Mouse (Mus musculus): Measurements from ENCODE around the gene Sf1.

The Sf1 gene

DNA sequence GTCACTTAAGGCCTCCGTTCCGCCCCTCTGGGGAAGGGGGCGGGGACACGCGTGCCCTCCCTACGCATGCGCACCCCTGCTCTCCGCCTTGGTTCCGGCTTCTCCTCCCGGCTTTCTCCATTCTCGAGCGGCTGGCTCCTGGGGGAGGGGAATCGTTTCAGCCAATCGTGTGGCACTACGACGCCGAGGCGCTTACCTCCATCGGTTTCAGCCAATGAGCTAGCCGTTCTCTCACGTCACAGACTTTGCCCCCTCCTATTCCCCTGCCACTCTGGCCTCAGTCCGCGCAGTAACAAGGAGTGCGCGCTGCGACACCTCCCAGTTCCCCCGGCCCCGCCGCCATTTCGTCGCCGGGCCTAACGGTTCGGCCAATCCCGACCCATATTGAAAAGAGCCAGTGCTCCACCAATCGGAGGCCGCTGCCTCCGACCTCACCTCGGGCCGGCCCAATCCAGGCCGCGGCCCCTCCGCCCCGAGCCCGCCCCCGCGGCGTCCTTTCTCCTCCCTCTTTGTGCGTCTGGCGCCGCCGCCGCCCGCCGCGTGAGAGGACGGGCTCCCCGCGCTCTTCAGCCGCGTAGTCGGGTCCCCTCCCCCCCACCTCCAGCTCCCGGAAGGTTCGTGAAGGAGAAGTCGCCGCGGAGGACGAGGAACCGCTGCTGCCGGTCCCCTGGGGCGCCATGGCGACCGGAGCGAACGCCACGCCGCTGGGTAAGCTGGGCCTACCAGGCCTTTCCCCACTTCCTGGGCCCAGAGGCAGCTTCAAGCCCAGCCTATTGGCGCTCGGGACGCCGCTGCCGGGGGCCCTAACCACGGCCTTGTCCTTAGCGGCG lies at the start of gene Sf1:
Gene Sf1 (plus strand): TSS at position 280 of the 830 bp plus-strand sequence.
- DNase-seq (ENCODE audit: low spot score), result peak; percentile 99

DNA sequence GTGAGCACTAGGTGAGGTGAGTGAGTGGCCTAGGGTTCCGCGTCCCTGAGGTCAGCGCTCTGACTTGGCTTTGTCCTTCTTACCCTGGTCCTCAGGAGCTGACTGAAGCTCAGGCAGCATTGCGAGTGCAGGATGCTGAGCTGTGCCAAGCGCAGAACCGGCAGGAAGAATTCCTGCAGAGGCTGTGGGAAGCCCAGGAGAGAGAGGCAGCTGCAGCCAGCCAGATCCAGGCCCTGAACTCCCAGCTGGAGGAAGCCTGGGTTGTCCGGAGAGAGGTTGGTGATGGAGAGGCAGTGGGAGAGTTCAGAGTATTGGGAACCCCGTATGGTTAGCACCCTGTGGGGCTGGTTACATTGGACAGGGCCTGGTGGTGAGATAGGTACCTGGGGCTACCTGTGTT lies 49.7 kb upstream of the Sf1 start:
- DNase-seq (ENCODE audit: low spot score), result no peak

DNA sequence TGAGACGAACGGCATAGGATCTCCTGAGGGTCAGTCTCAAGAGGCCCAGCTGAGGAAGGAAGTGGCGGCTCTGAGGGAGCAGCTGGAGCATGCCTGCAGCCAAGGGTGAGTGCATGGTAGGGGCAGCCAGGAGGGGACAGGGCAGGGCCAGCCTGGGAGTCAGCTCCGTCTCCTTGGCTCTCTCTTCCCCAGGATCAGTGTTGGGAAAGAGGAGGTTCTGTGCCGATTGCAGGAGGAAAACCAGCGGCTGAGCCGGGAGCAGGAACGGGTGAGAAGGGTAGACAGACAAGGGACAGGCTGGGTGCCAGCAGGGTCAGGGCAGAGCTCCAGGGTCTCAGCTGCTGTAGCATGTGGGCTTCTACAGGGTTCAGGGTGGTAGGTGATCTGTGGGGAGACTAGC lies 49.0 kb upstream of the Sf1 start:
- DNase-seq (ENCODE audit: low spot score), result no peak

DNA sequence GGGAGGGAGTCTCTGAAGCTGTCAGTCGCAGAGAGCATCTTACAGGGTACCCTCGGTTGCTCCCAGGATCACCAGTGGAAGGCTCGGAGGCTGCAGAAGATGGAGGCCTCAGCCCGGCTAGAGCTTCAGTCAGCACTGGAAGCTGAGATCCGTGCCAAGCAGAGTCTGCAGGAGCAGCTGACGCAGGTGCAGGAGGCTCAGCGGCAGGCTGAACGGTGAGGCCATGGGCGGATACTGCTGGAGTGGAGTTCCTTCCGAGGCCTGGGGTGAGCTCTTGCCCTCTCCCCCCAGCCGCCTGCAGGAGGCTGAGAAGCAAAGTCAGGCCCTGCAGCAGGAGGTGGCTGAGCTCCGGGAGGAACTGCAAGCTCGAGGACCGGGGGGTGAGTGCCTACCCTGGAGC lies 47.9 kb upstream of the Sf1 start:
- no peak for DNase-seq (ENCODE audit: low spot score)

DNA sequence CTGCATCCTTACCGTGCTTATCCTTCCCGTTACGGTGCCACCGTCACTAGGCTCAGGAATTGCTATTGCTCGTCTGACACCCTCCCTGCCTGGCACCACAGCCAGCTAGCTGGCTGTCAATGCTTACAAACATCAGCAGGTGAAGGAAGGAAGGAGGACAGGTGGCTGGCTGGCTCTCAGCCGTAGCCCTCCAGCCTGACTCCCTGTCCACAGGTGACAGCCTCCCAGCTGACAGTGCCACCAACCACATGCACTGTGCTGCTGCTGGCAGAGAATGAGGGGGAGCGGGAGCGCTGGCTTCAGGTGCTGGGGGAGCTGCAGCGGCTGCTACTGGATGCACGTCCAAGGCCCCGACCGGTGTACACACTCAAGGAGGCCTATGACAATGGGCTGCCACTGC lies 45.3 kb upstream of the Sf1 start:
- DNase-seq (ENCODE audit: low spot score), result no peak

DNA sequence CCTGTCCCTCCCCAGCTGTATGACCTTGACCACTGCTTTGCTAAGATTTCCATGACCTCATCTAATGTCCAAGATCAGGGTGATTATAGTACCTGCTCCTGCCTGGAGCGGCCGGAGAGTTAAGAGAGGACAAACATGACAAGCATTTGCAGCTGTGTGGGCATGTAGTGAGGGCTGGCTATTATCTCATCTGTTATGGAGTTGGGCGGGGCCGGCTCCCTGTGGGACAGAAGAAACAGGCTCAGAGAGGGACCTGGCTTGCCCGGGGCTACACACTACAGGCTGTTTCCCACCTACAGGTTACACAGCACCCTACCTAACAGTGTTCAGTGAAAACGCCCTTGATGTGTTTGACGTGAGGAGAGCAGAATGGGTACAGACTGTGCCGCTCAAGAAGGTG lies 42.1 kb upstream of the Sf1 start:
- DNase-seq (ENCODE audit: low spot score), result no peak

DNA sequence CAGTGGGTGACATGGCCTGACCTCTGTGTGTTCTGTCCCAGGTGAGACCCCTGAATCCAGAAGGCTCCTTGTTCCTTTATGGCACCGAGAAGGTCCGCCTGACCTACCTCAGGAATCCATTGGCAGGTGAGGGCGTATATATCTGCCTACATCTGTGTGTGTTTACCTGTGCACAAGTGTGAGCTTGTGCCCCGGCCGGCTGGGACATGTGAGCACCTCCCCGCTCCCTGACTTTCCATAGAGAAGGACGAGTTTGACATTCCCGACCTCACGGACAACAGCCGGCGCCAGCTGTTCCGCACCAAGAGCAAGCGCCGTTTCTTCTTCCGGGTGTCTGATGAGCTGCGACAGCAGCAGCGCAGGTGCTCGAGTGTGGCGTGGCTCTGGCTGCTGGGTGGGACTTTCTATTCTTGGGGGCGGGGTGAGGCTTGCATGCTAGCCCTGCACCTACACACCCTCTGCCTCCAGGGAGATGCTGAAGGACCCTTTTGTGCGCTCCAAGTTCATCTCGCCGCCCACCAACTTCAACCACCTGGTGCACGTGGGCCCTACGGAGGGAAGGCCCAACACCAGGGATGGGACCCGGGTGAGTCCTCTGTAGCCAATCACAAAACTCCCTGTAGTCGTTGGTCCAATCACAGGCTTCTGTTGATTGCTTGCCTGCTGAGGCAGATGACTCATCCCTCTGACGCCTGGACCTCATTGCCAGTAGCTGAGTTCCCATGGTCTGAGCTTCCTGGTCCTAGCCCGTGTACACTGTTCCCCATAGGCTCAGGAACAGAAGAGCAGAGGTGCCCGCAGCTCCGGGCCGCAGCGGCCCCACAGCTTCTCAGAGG lies 41.5 kb upstream of the Sf1 start:
- no peak for DNase-seq (ENCODE audit: low spot score)

DNA sequence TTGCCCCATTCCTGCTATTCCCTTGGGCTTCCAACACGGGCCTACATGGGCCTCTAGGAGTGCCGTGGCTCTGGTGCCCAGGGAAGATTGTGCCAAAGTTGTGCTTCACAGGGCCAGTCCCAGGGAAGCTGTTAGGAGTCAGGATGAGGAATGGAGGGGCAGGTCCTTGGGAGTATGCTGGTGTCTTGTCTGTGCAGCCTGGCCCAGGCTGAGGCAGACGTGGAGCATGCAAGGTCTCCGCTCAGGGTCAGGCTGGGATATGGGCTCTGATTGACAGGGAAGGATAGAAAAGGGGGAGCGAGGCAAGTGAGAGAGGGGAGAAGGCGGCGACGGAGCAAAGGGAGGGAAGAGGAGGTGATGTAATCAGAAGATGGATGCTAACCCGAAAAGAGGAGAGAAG lies 38.7 kb upstream of the Sf1 start:
- DNase-seq (ENCODE audit: low spot score), result no peak

DNA sequence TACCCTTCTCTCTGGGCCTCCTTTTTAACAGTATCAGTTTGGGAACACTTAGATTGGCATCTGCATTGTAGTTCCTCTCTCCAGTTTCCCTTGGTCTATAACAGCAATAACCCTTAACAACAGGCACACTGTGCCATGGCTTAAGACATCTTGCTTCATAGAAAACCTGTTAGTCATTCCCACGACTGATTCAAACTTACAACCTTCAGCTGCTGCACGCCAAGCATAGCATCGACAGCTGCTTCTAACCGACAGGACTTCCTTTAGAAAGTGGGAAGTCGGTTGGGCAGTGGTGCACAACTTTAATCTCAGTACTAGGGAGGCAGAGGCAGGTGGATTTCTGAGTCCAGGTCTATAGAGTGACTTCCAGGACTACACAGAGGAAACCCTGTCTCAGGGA lies 32.3 kb upstream of the Sf1 start:
- DNase-seq (ENCODE audit: low spot score), result no peak

DNA sequence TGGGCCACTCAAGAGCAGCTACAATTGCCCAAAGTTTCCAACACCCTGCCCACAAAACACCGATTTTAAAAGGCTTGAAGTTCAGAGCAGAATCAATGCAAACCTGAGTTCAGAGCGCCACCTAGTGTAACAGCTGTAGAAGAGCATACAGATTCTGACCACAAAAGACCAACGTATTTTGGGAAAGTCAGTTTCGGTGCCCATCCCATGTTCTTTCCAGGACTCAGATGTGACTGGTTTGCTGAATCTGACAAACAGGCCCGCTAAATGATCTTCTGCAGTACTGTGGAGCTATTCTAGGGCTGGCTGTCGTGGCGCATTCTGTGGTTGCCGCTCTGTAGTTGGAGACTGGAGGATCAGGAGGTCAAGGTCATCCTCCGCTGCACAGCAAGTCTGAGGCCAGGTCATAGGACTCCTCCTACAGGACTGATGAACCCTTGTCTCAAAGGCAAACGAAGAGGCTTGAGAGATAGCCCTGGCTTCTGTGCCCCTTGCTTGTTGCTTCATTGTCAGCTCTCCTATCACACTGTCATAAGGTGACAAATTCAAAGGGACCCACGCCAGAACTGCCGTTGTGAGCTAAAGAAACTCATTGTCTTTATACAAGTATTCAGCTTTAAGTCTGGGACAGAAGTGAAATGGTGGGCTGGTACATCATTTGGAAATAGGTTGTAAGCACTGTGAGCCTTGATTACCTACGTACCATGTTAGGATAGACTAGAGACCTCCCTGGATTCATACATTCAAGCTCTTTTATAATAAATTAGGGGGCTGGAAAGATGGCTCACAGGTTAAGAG lies 31.6 kb upstream of the Sf1 start:
- DNase-seq (ENCODE audit: low spot score), result peak; percentile 91

DNA sequence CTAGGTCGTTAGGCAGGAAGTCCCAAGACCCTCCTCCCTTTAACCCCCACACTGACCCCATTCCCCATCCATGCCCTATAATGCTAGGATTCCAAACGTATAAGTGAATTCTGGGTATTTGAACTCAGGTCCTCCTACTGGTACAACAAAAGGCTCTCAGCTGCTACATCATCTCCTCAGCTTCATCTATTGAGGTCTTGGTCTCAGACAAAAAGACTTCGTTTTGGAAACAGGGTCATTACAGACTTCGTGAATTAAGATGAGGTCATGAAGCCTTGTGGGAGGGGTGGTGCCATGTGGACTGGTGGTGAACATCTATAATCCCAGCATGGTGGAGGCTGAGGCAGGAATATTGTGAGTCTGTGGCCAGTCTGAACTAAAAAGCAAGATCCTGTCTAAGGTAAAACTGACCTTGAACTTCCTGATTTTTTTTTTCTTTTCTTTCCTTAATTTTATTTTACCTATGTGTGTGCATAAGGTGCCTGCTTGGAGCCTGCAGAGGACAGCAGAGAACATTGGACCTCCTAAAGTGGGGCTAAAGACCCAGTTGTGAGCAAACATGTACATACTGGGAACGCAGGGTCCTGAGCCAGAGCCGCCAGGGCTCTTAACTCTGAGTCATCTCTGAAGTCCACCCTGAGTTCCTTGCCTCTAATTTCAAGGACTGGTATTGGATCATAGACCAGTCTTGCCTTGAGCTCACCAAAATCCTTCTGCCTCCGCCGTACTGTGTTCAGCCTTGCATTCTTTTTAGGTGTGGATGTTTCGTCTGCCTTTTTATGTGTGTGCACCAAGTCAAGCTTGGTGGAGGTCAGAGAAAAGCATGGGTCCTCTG lies 29.5 kb upstream of the Sf1 start:
- no peak for DNase-seq (ENCODE audit: low spot score)

DNA sequence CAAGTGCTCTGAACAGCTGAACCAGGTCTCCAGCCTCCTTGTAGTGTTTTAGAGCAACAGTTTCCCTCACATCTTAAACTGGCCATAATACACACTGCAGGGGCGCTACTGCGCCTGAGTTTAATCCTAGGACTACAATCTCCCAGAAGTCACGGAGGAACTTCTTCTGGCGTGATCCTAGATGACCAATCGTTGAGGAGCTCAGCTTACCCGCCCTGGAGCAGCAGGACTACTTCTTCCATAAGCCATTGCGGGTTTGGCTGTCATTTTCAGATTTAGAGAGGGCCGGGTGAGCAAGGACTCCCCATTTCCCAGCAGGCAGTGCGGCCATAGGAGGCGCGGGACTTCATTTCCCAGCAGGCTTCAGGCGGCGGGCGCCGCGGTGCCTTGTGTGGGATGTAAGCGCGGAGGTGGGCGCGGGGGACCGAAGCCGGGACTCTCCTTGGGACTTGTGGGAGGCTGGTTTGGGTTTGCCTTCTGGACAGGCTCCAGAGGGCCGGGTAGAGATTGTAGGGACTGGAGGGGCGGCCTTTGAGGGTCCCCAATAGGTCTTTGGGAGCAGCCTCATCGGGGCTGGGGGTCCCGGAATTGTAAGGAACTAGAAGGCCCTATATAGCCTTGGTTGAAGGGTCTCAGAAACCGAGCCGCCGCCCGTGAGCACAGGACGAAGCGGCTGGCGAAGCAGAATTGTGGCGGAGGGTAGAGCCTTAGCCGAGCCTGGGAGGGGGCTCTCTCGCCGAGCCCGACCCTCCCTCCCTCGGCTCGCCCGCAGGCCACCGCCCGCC lies 28.6 kb upstream of the Sf1 start, which contains the start of gene Men1:
Gene Men1 (plus strand): TSS at position 307 of the 785 bp plus-strand sequence.
- peak; percentile 98 for DNase-seq (ENCODE audit: low spot score)

DNA sequence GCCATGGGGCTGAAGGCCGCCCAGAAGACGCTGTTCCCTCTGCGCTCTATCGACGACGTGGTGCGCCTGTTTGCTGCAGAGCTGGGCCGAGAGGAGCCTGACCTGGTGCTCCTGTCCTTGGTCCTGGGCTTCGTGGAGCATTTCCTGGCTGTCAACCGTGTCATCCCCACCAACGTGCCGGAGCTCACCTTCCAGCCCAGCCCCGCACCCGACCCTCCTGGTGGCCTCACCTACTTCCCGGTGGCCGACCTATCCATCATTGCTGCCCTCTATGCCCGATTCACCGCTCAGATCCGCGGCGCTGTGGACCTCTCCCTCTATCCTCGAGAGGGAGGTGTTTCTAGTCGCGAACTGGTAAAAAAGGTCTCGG lies 28.0 kb upstream of the Sf1 start:
- no peak for DNase-seq (ENCODE audit: low spot score)

DNA sequence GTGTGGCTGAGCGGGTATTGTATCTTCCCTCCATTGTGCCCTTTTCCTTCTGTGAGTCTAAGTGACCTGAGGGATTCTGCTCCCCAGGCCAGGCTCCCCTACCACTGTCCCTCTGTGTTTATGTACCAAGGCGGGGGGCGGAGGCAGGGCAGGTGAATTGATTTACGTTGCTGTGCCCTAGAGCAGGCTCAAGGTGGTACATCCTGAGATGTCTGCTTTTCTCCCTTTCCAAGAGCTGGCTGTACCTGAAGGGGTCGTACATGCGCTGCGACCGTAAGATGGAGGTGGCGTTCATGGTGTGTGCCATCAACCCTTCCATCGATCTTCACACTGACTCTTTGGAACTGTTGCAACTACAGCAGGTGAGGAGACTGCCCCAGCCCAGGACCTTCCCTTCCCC lies 26.6 kb upstream of the Sf1 start:
- no peak for DNase-seq (ENCODE audit: low spot score)

DNA sequence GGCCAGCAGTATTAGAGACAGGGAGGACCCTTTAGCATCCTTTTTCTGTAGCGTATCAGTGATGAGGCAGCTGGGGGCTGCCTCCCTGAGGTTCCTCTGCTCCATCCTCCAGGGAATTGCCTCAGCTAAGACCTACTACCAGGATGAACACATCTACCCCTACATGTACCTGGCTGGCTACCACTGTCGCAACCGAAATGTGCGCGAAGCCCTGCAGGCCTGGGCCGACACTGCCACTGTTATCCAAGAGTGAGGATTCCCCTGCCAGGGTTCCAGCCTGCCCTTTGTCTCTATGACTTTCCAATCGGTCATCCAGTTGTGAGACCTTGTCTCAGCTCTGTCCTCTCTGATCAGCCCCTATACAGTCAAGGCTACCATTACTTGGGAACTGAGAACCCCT lies 25.3 kb upstream of the Sf1 start:
- no peak for DNase-seq (ENCODE audit: low spot score)

DNA sequence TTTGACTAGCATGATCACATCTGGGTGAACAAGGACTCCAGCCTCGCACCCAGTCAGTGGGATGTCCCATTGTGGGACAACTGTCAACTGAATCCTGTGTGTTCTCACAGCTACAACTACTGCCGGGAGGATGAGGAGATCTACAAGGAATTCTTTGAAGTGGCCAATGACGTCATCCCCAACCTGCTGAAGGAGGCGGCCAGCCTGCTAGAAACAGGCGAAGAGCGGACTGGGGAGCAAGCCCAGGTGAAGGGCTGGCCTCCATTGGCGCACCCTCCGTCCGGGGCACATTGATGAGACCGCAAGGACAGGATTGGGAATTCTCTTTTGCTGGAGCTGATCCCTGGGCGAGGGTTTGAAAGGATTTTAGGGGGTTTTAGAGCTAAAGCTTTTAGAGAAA lies 24.8 kb upstream of the Sf1 start:
- DNase-seq (ENCODE audit: low spot score), result no peak

DNA sequence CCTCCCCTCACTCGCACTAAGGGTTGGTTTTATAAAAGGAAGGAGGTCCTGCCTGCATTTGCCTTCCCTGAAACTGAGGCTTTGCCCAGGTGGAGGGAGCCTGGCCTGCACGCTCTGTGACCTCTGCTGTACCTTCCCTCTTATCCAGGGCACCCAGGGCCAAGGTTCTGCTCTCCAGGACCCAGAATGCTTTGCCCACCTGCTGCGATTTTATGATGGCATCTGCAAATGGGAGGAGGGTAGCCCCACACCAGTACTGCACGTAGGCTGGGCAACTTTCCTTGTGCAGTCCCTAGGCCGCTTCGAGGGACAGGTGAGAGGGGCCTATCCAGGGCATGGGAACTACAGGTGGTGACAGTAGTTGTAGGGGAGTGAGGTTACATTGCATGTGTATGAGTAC lies 24.3 kb upstream of the Sf1 start:
- DNase-seq (ENCODE audit: low spot score), result no peak

DNA sequence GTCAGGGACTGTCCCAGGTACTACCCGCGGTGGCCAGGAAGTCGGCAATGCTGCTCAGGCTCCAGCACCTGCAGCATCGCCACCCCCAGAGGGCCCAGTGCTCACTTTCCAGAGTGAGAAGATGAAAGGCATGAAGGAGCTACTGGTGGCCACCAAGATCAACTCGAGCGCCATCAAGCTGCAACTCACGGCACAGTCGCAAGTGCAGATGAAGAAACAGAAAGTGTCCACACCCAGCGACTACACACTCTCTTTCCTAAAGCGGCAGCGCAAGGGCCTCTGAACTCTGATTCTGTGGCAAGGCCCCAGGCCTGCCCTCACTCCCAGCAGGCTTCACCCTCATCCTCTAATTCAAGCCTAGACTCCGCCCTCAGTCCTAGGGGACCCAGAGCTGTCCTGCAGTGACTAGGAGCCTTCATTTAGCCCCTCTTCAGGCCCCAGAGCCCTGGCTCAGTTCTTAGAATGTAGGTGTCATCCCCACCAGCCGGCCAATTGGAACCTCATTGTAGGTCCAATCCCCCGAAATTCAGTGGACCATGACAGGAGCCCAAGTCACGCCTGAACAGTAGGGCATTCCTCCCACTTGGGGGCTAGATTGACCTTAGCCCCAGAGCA lies 23.5 kb upstream of the Sf1 start:
- DNase-seq (ENCODE audit: low spot score), result no peak

DNA sequence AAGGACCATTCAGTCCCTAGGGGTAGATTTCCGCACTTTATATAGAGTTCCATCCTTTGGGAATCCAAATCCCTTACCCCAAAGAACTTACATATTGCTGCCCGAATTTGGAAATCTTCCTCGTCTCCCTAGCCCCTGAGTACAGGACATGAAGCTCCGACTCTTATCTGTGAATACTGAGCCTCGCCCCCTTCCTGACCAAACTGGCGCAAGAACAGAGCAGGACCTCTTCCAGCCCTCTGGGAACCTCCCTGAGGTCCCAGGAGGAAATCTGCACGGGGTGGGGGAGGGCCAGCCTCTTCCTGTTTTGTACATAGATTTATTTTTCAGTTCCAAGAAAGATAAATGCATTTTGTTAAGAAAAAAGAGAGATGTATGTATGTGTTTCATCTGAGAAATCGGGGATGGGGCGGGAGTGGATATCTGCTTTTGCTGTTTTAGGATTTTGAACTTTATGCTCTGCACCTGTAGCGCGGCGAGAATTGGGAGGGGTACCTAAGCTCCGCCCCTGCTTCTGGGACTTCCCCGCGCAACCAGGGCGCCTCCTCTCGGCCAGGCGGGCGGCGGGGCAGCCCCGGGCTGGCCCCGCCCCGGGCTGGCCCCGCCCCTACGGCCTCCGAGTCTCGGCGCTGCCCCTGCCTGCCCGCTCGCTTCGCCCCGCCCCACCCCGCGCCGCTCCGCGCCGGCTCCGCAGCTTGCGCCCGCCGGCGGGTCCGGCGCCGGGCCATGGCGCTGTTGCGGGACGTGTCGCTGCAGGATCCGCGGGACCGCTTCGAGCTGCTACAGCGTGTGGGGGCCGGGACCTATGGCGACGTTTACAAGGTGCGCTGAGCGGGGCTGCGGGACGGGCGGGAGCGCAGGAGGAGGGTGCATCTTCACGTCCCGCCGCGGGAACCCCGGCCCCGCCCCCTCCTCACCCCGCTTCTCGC lies 22.7 kb upstream of the Sf1 start, which contains the start of gene Map4k2:
Gene Map4k2 (plus strand): TSS at position 612 of the 929 bp plus-strand sequence.
- peak; percentile 68 for DNase-seq (ENCODE audit: low spot score)
